In the genomic region with DNA sequence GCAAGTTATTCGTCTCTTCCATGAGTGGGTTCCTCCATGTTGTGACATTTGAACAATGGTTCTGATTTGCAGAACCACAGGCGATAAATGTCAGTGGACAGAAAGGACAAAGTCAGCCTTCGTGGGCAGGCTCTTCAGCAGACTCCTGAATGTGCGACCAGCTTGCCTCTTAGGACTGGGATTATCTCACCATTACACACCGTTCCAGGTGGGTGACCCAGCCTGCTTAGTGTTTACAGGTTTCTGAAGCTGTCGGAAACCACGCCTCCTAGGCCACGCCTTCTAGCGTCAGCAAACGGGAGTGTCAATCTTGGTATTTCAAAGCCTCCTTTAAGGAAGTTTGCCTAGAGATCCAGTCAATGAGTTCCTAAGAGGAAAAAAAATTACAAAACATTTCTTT, we compare ENCODE assay signal across 8 mouse cellular contexts. TPM values are rescaled to one million over a fixed set of nuclear protein-coding genes. Genes with fewer than 3 reads are reported as not detected.
A peak's percentile ranks its signal among the peaks of the same experiment; 100 is the strongest.
DNase-seq lines count a peak whose midpoint lies in the region; ATAC-seq and TF ChIP-seq lines count a peak whose summit lies in the region.

No protein-coding gene starts in this region.

- no peaks in the 10 kb centered on the region for H3K27me3 ChIP-seq in midbrain, postnatal 0 days (ENCODE audit: insufficient read depth, low read length)
- no peaks in the 10 kb centered on the region for H3K27me3 ChIP-seq in stomach, embryonic 15.5 days (replicated peaks)

- peak; percentile 51 for TF ChIP-seq CTCF in midbrain, postnatal 0 days (IDR thresholded peaks at IDR 0.05)

- H3K4me1 ChIP-seq in midbrain, postnatal 0 days (ENCODE audit: insufficient read depth, low read length): peaks cover 14% of the 10 kb centered on the region; the same call in 1 of the 2 replicates
- H3K4me1 ChIP-seq in stomach, embryonic 15.5 days: peaks cover 20% of the 10 kb centered on the region

- H3K4me2 ChIP-seq in midbrain, postnatal 0 days (ENCODE audit: low read depth, low read length, poor library complexity, severe bottlenecking): peak overlapping the region; percentile 67
- H3K4me2 ChIP-seq in stomach, embryonic 15.5 days: peak overlapping the region; percentile 88

- no peaks in the 10 kb centered on the region; the same call in 1 of the 2 replicates for H3K36me3 ChIP-seq in midbrain, postnatal 0 days (ENCODE audit: insufficient read depth, low read length)
- no peaks in the 10 kb centered on the region for H3K36me3 ChIP-seq in stomach, embryonic 15.5 days

- peak overlapping the region; percentile 93 for H3K27ac ChIP-seq in midbrain, postnatal 0 days (ENCODE audit: low read depth, low read length)
- peak overlapping the region; percentile 91 for H3K27ac ChIP-seq in stomach, embryonic 15.5 days

- WGBS in midbrain, postnatal 0 days: under 1% methylated on average over 10 of the region's 10 CpGs
- 2% methylated on average over 10 of the region's 10 CpGs for WGBS in stomach, embryonic 15.5 days

- peak; percentile 78 to 80 for DNase-seq in urinary bladder, adult 18-20 months (ENCODE audit: low spot score in 2 of 2)
- DNase-seq in urinary bladder, adult 2 months (ENCODE audit: low spot score): no peak
- peak; percentile 56 for DNase-seq in embryo, embryonic 11.5 days (ENCODE audit: low read depth, low spot score)
- peak; percentile 97 for DNase-seq in heart, adult 11 months
- DNase-seq in kidney, adult 11 months: peak; percentile 92
- peak; percentile 95 for DNase-seq in liver
- DNase-seq in midbrain, postnatal 0 days (ENCODE audit: low spot score): peak; percentile 71

- no peaks in the 10 kb centered on the region for H3K9me3 ChIP-seq in midbrain, postnatal 0 days (ENCODE audit: low read length)
- no peaks in the 10 kb centered on the region for H3K9me3 ChIP-seq in stomach, embryonic 15.5 days

- H3K4me3 ChIP-seq in midbrain, postnatal 0 days (ENCODE audit: low read depth, low read length): peak overlapping the region; percentile 98
- peak overlapping the region; percentile 91 for H3K4me3 ChIP-seq in stomach, embryonic 15.5 days (replicated peaks)

- peak; percentile 55; the same call in 1 of the 2 replicates for ATAC-seq in midbrain, postnatal 0 days (ENCODE audit: low FRiP score)
- peak; percentile 64 for ATAC-seq in stomach, embryonic 15.5 days (ENCODE audit: insufficient read depth, low FRiP score, low read depth)

- H3K9ac ChIP-seq in midbrain, postnatal 0 days (replicated peaks; ENCODE audit: low read length, poor library complexity, severe bottlenecking): peak overlapping the region; percentile 98
- H3K9ac ChIP-seq in stomach, embryonic 15.5 days: peak overlapping the region; percentile 24; the same call in 1 of the 2 replicates

RNA-seq across cellular contexts. Expression of gene Slc25a51, which starts 0.7 kb away (rescaled TPM):
- 67.1 and 71.5 TPM in 2 replicates for polyA plus RNA-seq in urinary bladder, adult 2 months (2012; rRNA removed)
- total RNA-seq in midbrain, postnatal 0 days (2014; rRNA removed): 128 and 132 TPM in 2 replicates
- polyA plus RNA-seq in midbrain, postnatal 0 days (2015; fragmentation: Nextera tagmentation; extraction: Ambion mirVana): 62.8 and 69.7 TPM in 2 replicates
- 60.7 and 68.7 TPM in 2 replicates for polyA plus RNA-seq in stomach, embryonic 15.5 days (2015; fragmentation: Nextera tagmentation; extraction: Ambion mirVana)
